7 mouse cellular contexts compared by ENCODE assay signal in genomic region chr7:19506326-19506725, GRCm38 (mm10). TPM values are rescaled to one million over a fixed set of nuclear protein-coding genes. Genes with fewer than 3 reads are reported as not detected.
A peak's percentile ranks its signal among the peaks of the same experiment; 100 is the strongest.
DNase-seq lines count a peak whose midpoint lies in the region; ATAC-seq lines count a peak whose summit lies in the region.

No protein-coding gene starts in this region.

- 33% methylated on average over 6 of the region's 6 CpGs for WGBS in neural tube, embryonic 11.5 days
- 33% methylated on average over 6 of the region's 6 CpGs for WGBS in embryonic facial prominence, embryonic 12.5 days
- 33% methylated on average over 6 of the region's 6 CpGs for WGBS in limb, embryonic 15.5 days

- peaks cover 10% of the 10 kb centered on the region for H3K4me1 ChIP-seq in neural tube, embryonic 11.5 days (ENCODE audit: control insufficient read depth, insufficient read depth, low read length)
- peaks cover 14% of the 10 kb centered on the region for H3K4me1 ChIP-seq in embryonic facial prominence, embryonic 12.5 days
- peaks cover 26% of the 10 kb centered on the region for H3K4me1 ChIP-seq in limb, embryonic 15.5 days

- no peaks in the 10 kb centered on the region for H3K9me3 ChIP-seq in neural tube, embryonic 11.5 days (ENCODE audit: control insufficient read depth, low read length)
- H3K9me3 ChIP-seq in embryonic facial prominence, embryonic 12.5 days = no peaks in the 10 kb centered on the region
- H3K9me3 ChIP-seq in limb, embryonic 15.5 days = no peaks in the 10 kb centered on the region

- no peaks in the 10 kb centered on the region for H3K36me3 ChIP-seq in neural tube, embryonic 11.5 days (ENCODE audit: control insufficient read depth, insufficient read depth, low read length)
- no peaks in the 10 kb centered on the region for H3K36me3 ChIP-seq in embryonic facial prominence, embryonic 12.5 days
- H3K36me3 ChIP-seq in limb, embryonic 15.5 days = no peaks in the 10 kb centered on the region

- ATAC-seq in neural tube, embryonic 11.5 days (ENCODE audit: insufficient read depth, low FRiP score, low TSS enrichment) = no peak
- ATAC-seq in embryonic facial prominence, embryonic 12.5 days (ENCODE audit: insufficient number of reproducible peaks, insufficient read depth, low FRiP score, low TSS enrichment) = no peak
- ATAC-seq in limb, embryonic 15.5 days (ENCODE audit: insufficient number of reproducible peaks, low FRiP score, low TSS enrichment, low read depth) = no peak
- ATAC-seq in monocyte, adult 5-6 weeks (replicated peaks; ENCODE audit: insufficient number of reproducible peaks, low FRiP score, low TSS enrichment, poor library complexity, severe bottlenecking) = no peak

- H3K9ac ChIP-seq in neural tube, embryonic 11.5 days (ENCODE audit: low read length) = no peak overlapping the region
- H3K9ac ChIP-seq in embryonic facial prominence, embryonic 12.5 days = peak overlapping the region; percentile 79; the same call in 1 of the 2 replicates
- H3K9ac ChIP-seq in limb, embryonic 15.5 days = no peak overlapping the region

- no peak overlapping the region for H3K27ac ChIP-seq in neural tube, embryonic 11.5 days (ENCODE audit: low read depth, low read length)
- no peak overlapping the region for H3K27ac ChIP-seq in embryonic facial prominence, embryonic 12.5 days
- no peak overlapping the region for H3K27ac ChIP-seq in limb, embryonic 15.5 days

- no peak overlapping the region; the same call in 1 of the 2 replicates for H3K4me3 ChIP-seq in neural tube, embryonic 11.5 days (ENCODE audit: low read depth, low read length)
- peak overlapping the region; percentile 82; the same call in 1 of the 2 replicates for H3K4me3 ChIP-seq in embryonic facial prominence, embryonic 12.5 days
- peak overlapping the region; percentile 58 for H3K4me3 ChIP-seq in limb, embryonic 15.5 days

- peak overlapping the region; percentile 97; the same call in 1 of the 2 replicates for H3K4me2 ChIP-seq in neural tube, embryonic 11.5 days (ENCODE audit: low read depth)
- peak overlapping the region; percentile 79 for H3K4me2 ChIP-seq in embryonic facial prominence, embryonic 12.5 days (replicated peaks)
- H3K4me2 ChIP-seq in limb, embryonic 15.5 days = peak overlapping the region; percentile 89; the same call in 1 of the 2 replicates

- DNase-seq in neural tube, embryonic 11.5 days (ENCODE audit: low spot score) = peak; percentile 25
- DNase-seq in neural tube, embryonic 10.5 days (ENCODE audit: extremely low spot score, low spot score) = no peak
- no peak for DNase-seq in spleen, adult 12 weeks (ENCODE audit: low spot score)
- DNase-seq in right cerebral cortex, postnatal 36 days (ENCODE audit: low spot score in 2 of 2) = no peak

- no peaks in the 10 kb centered on the region for H3K27me3 ChIP-seq in neural tube, embryonic 11.5 days (ENCODE audit: control insufficient read depth, insufficient read depth, low read length)
- H3K27me3 ChIP-seq in embryonic facial prominence, embryonic 12.5 days = no peaks in the 10 kb centered on the region
- H3K27me3 ChIP-seq in limb, embryonic 15.5 days = no peaks in the 10 kb centered on the region

RNA-seq across cellular contexts. Expression of gene Bloc1s3, which starts 1.8 kb away (rescaled TPM):
- polyA plus RNA-seq in neural tube, embryonic 11.5 days (2014; fragmentation: Nextera tagmentation; extraction: Ambion mirVana) = 2.0 and 2.7 TPM in 2 replicates
- 4.1 and 4.6 TPM in 2 replicates for polyA plus RNA-seq in embryonic facial prominence, embryonic 12.5 days (2016; fragmentation: Nextera tagmentation; extraction: Ambion mirVana)
- 1.8 and 2.0 TPM in 2 replicates for polyA plus RNA-seq in limb, embryonic 15.5 days (2015; fragmentation: Nextera tagmentation; extraction: Ambion mirVana)
- total RNA-seq in monocyte, adult 5-6 weeks (2017) = 3.5 to 4.4 TPM (median 4.0 TPM) in 3 replicates

RNA-seq across cellular contexts. Expression of gene Trappc6a, which starts 1.9 kb away (rescaled TPM):
- polyA plus RNA-seq in neural tube, embryonic 11.5 days (2014; fragmentation: Nextera tagmentation; extraction: Ambion mirVana) = 49.3 and 54.0 TPM in 2 replicates
- 61.7 and 63.5 TPM in 2 replicates for polyA plus RNA-seq in embryonic facial prominence, embryonic 12.5 days (2016; fragmentation: Nextera tagmentation; extraction: Ambion mirVana)
- 94.7 and 97.9 TPM in 2 replicates for polyA plus RNA-seq in limb, embryonic 15.5 days (2015; fragmentation: Nextera tagmentation; extraction: Ambion mirVana)
- 19.9 to 35.2 TPM (median 23.4 TPM) in 3 replicates for total RNA-seq in monocyte, adult 5-6 weeks (2017)

RNA-seq across cellular contexts. Expression of gene Nkpd1, which starts 11.3 kb away (rescaled TPM):
- not detected in 2 replicates for polyA plus RNA-seq in neural tube, embryonic 11.5 days (2014; fragmentation: Nextera tagmentation; extraction: Ambion mirVana)
- polyA plus RNA-seq in embryonic facial prominence, embryonic 12.5 days (2016; fragmentation: Nextera tagmentation; extraction: Ambion mirVana) = 0.06 TPM in 1 of 2 replicates, not detected in the other
- 1.7 and 2.5 TPM in 2 replicates for polyA plus RNA-seq in limb, embryonic 15.5 days (2015; fragmentation: Nextera tagmentation; extraction: Ambion mirVana)
- total RNA-seq in monocyte, adult 5-6 weeks (2017) = not detected in 3 replicates

RNA-seq across cellular contexts. Expression of gene Exoc3l2, which starts 43.2 kb away (rescaled TPM):
- 1.2 and 1.6 TPM in 2 replicates for polyA plus RNA-seq in neural tube, embryonic 11.5 days (2014; fragmentation: Nextera tagmentation; extraction: Ambion mirVana)
- 1.0 and 1.8 TPM in 2 replicates for polyA plus RNA-seq in embryonic facial prominence, embryonic 12.5 days (2016; fragmentation: Nextera tagmentation; extraction: Ambion mirVana)
- polyA plus RNA-seq in limb, embryonic 15.5 days (2015; fragmentation: Nextera tagmentation; extraction: Ambion mirVana) = 1.4 and 1.6 TPM in 2 replicates
- 0.11 to 1.4 TPM (median 0.49 TPM) in 3 replicates for total RNA-seq in monocyte, adult 5-6 weeks (2017)

RNA-seq across cellular contexts. Expression of gene Mark4, which starts 47.7 kb away (rescaled TPM):
- 14.1 and 16.4 TPM in 2 replicates for polyA plus RNA-seq in neural tube, embryonic 11.5 days (2014; fragmentation: Nextera tagmentation; extraction: Ambion mirVana)
- 16.3 and 17.9 TPM in 2 replicates for polyA plus RNA-seq in embryonic facial prominence, embryonic 12.5 days (2016; fragmentation: Nextera tagmentation; extraction: Ambion mirVana)
- 8.2 and 9.3 TPM in 2 replicates for polyA plus RNA-seq in limb, embryonic 15.5 days (2015; fragmentation: Nextera tagmentation; extraction: Ambion mirVana)
- 9.0 to 21.1 TPM (median 9.6 TPM) in 3 replicates for total RNA-seq in monocyte, adult 5-6 weeks (2017)
